Mouse (Mus musculus) liver, embryonic 14.5 days (tissue): ENCODE data around the gene Dynll2.

ENCODE experiments used
- CTCF ChIP-seq: IDR thresholded peaks from 2 replicates; pipeline ENCODE4 v1.5.1; 2016; ENCODE audit warnings: antibody characterized with exemption, low read depth, control low read depth
- EP300 ChIP-seq: IDR thresholded peaks from 2 replicates; pipeline ENCODE4 v1.6.1; 2016; ENCODE audit warnings: antibody characterized with exemption, low read depth

DNA sequence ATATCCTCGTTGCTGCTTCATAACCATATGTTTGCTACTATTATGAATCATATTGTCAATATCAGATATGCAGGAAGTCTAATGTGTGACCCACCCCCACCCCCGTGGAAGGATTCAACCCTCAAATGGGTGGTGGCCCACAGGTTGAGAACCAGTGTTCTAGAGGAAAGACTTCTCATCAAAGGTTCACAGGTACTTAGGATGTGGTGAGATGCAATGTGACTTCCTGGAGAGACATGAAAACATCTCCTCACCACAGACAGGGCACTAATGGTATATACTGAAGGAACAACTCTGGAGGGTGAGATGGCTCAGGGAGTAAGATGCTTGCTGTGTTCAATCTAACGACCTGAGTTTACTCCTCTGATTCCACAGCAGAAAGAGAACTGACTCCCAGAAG lies 51.9 kb downstream of the Dynll2 start:
- TF ChIP-seq CTCF, result no peak
- no peak for TF ChIP-seq EP300
